Mouse (Mus musculus) forebrain, embryonic 12.5 days (tissue): ENCODE data around the gene Stx11. TPM values are rescaled to one million over a fixed set of nuclear protein-coding genes. Genes with fewer than 3 reads are reported as not detected.
A peak's percentile ranks its signal among the peaks of the same experiment; 100 is the strongest.

Source experiments
- ATAC-seq: fragments of 200-750 bp; cut with Nextera tagmentation; 2 replicates; pipeline ENCODE4 v1.8.0; 2017; ENCODE audit warnings: moderate TSS enrichment; ENCODE audit not compliant: low FRiP score
- H3K27ac ChIP-seq: fragments of 300-500 bp; sonication (generic); 2 replicates; pipeline ENCODE4 v1.5.1; 2016; ENCODE audit warnings: mild to moderate bottlenecking
- H3K27me3 ChIP-seq: fragments of 300-500 bp; sonication (generic); 2 replicates; pipeline ENCODE4 v1.6.1; 2016; ENCODE audit warnings: mild to moderate bottlenecking
- H3K36me3 ChIP-seq: fragments of 300-500 bp; sonication (generic); replicated peaks from 2 replicates; pipeline ENCODE4 v1.6.1; 2016; ENCODE audit warnings: mild to moderate bottlenecking
- H3K4me1 ChIP-seq: fragments of 300-500 bp; sonication (generic); 2 replicates; pipeline ENCODE4 v1.6.1; 2016
- H3K4me2 ChIP-seq: fragments of 300-500 bp; sonication (generic); 2 replicates; pipeline ENCODE4 v1.6.1; 2016; ENCODE audit warnings: mild to moderate bottlenecking, moderate library complexity
- H3K4me3 ChIP-seq: fragments of 300-500 bp; sonication (generic); replicated peaks from 2 replicates; pipeline ENCODE4 v1.5.1; 2016; ENCODE audit warnings: mild to moderate bottlenecking
- H3K9ac ChIP-seq: fragments of 300-500 bp; sonication (generic); 2 replicates; pipeline ENCODE4 v1.6.1; 2016; ENCODE audit warnings: mild to moderate bottlenecking
- H3K9me3 ChIP-seq: fragments of 300-500 bp; sonication (generic); 2 replicates; pipeline ENCODE4 v1.6.1; 2016
- WGBS: fragments of 180-500 bp; shearing (Covaris S2); methylation state at CpG from one replicate; pipeline ENCODE4 v1.1.7; 2016; 5-methylcytosine and 5-hydroxymethylcytosine counted together
- polyA plus RNA-seq: library from polyadenylated mRNA; unstranded; fragments of >200 nt; fragmentation: Nextera tagmentation; extraction: Ambion mirVana; gene quantifications from 2 replicates; pipeline ENCODE4 v1.2.1, GENCODE M21; 2016

Stx11 gene
- polyA plus RNA-seq, 1 experiment from 2014 or later: 2.0 TPM

- 74% methylated on average over 5 of the region's 5 CpGs for WGBS
- no peak overlapping the region for H3K9ac ChIP-seq
Measured at GRCm38 (mm10) chr10:12904140-12904528, 60.0 kb downstream of the Stx11 start.

GRCm38 (mm10) chr10:12903440-12904139, 60.5 kb downstream of the Stx11 start:
- Histone ChIP-seq H3K9ac (no peak overlapping the region), H3K4me3 (no peak overlapping the region), H3K27ac (no peak overlapping the region), H3K4me2 (no peak overlapping the region), H3K4me1 (no peaks in the 10 kb centered on the region), H3K27me3 (no peaks in the 10 kb centered on the region), H3K36me3 (no peaks in the 10 kb centered on the region), H3K9me3 (no peaks in the 10 kb centered on the region)
- WGBS: 92% methylated on average over 5 of the region's 5 CpGs
- ATAC-seq: no peak

More at GRCm38 (mm10) chr10:12904140-12904528, 60.0 kb downstream of the Stx11 start:
- Histone ChIP-seq H3K27ac (no peak overlapping the region), H3K27me3 (no peaks in the 10 kb centered on the region), H3K4me3 (no peak overlapping the region), H3K4me1 (no peaks in the 10 kb centered on the region), H3K36me3 (no peaks in the 10 kb centered on the region), H3K4me2 (no peak overlapping the region), H3K9me3 (no peaks in the 10 kb centered on the region)
- ATAC-seq: 0 out of 2 replicates have a peak, but pooled peaks have one; percentile 55

GRCm38 (mm10) chr10:12899901-12900300, 64.2 kb downstream of the Stx11 start:
- ATAC-seq: no peak
- Histone ChIP-seq H3K27me3 (no peaks in the 10 kb centered on the region), H3K4me1 (no peaks in the 10 kb centered on the region), H3K9me3 (no peaks in the 10 kb centered on the region), H3K4me2 (no peak overlapping the region), H3K27ac (no peak overlapping the region), H3K36me3 (no peaks in the 10 kb centered on the region), H3K9ac (no peak overlapping the region), H3K4me3 (no peak overlapping the region)
- 94% methylated on average over 5 of the region's 5 CpGs for WGBS

GRCm38 (mm10) chr10:12893339-12893738, 70.8 kb downstream of the Stx11 start:
- Histone ChIP-seq H3K4me1 (no peaks in the 10 kb centered on the region), H3K4me2 (no peak overlapping the region), H3K27me3 (no peaks in the 10 kb centered on the region), H3K9ac (no peak overlapping the region), H3K9me3 (no peaks in the 10 kb centered on the region), H3K36me3 (no peaks in the 10 kb centered on the region), H3K4me3 (no peak overlapping the region), H3K27ac (no peak overlapping the region)
- ATAC-seq: no peak
- 97% methylated on average over 3 of the region's 3 CpGs for WGBS

- 78% methylated on average over 13 of the region's 13 CpGs for WGBS
Measured at GRCm38 (mm10) chr10:12888373-12888772, 75.7 kb downstream of the Stx11 start.

More at GRCm38 (mm10) chr10:12888373-12888772, 75.7 kb downstream of the Stx11 start:
- H3K4me3 ChIP-seq: no peak overlapping the region
- H3K9me3 ChIP-seq: no peaks in the 10 kb centered on the region
- H3K27ac ChIP-seq: no peak overlapping the region
- no peak for ATAC-seq
- H3K9ac ChIP-seq: no peak overlapping the region
- H3K27me3 ChIP-seq: no peaks in the 10 kb centered on the region
- no peaks in the 10 kb centered on the region for H3K36me3 ChIP-seq
- H3K4me1 ChIP-seq: no peaks in the 10 kb centered on the region
- no peak overlapping the region for H3K4me2 ChIP-seq

Other genes starting within 250 kb of the Stx11 start
- gene Utrn, start 94.9 kb downstream of the Stx11 start, polyA plus RNA-seq: 30.2 and 34.3 TPM in 2 replicates
- 32.5 and 35.5 TPM in 2 replicates for gene Sf3b5, start 41.0 kb upstream of the Stx11 start, polyA plus RNA-seq
- gene Plagl1, start 96.2 kb upstream of the Stx11 start, polyA plus RNA-seq: 93.2 and 102 TPM in 2 replicates
- not detected in 2 replicates for gene Zc2hc1b, start 213.7 kb upstream of the Stx11 start, polyA plus RNA-seq
- 59.7 and 60.6 TPM in 2 replicates for gene Ltv1, start 228.9 kb upstream of the Stx11 start, polyA plus RNA-seq